Mouse (Mus musculus) C2C12 (cell line): ENCODE data around the gene Herpud1.

Experiments
- CEBPB ChIP-seq: IDR thresholded peaks from one replicate; pipeline ENCODE4 v1.6.1; 2011; ENCODE audit warnings: low read depth, mild to moderate bottlenecking, control low read depth, moderate library complexity
- CTCF ChIP-seq: IDR thresholded peaks from one replicate; pipeline ENCODE4 v1.5.1; 2011; ENCODE audit not compliant: control insufficient read depth, insufficient read depth, insufficient read length
- MYOG ChIP-seq: IDR thresholded peaks from one replicate; pipeline ENCODE4 v1.6.1; 2011; ENCODE audit not compliant: control insufficient read depth, insufficient read length; ENCODE audit errors: extremely low read depth

DNA sequence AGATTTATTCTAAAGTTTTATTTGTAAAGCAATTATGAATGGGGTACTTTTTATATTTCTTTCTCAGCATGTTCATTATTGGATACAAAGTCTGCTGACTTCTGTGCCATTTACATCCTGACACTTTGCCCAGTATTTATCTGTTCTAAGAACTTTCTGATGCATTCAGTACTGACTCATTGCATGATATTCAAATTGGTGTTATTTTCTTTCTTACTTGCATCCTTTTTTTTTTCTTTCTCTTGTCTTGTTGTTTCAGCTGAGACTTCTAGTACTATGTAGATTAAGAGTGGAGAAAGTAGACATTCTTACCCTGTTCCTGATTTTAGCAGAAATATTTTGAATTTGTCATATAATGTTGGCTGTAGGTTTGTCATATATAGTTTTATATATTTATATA lies 53.5 kb downstream of the Herpud1 start:
- TF ChIP-seq CTCF (no peak), MYOG (no peak), CEBPB (no peak)
